Mouse (Mus musculus) heart, embryonic 11.5 days (tissue): ENCODE measurements around the gene Pcyt2. TPM values are rescaled to one million over a fixed set of nuclear protein-coding genes. Genes with fewer than 3 reads are reported as not detected.
"Not testable (repeated sequence)": the region's sequence is repeated elsewhere in the genome, so short reads cannot be mapped to it uniquely, and the experiment has no call there.

Experiments used
- ATAC-seq: fragments of 200-750 bp; cut with Nextera tagmentation; replicated peaks from 2 replicates; pipeline ENCODE4 v1.8.0; 2017; ENCODE audit warnings: moderate library complexity; ENCODE audit not compliant: insufficient number of reproducible peaks, low FRiP score, low TSS enrichment
- H3K27ac ChIP-seq: fragments of 300-500 bp; sonication (generic); 2 replicates; pipeline ENCODE4 v1.5.1; 2014; ENCODE audit warnings: mild to moderate bottlenecking, low read depth, low read length
- H3K27me3 ChIP-seq: fragments of 300-500 bp; sonication (generic); 2 replicates; pipeline ENCODE4 v1.6.1; 2014; ENCODE audit warnings: mild to moderate bottlenecking, low read length, mixed read lengths; ENCODE audit not compliant: control insufficient read depth, insufficient read depth
- H3K36me3 ChIP-seq: fragments of 300-500 bp; sonication (generic); 2 replicates; pipeline ENCODE4 v1.6.1; 2014; ENCODE audit warnings: mild to moderate bottlenecking, low read length, moderate library complexity, mixed read lengths; ENCODE audit not compliant: control insufficient read depth, insufficient read depth
- H3K4me1 ChIP-seq: fragments of 300-500 bp; sonication (generic); 2 replicates; pipeline ENCODE4 v1.6.1; 2014; ENCODE audit warnings: low read length; ENCODE audit not compliant: control insufficient read depth, insufficient read depth
- H3K4me2 ChIP-seq: fragments of 300-500 bp; sonication (generic); 2 replicates; pipeline ENCODE4 v1.6.1; 2014; ENCODE audit warnings: mild to moderate bottlenecking, moderate library complexity
- H3K4me3 ChIP-seq: fragments of 300-500 bp; sonication (generic); 2 replicates; pipeline ENCODE4 v1.5.1; 2014; ENCODE audit warnings: low read depth, low read length
- H3K9ac ChIP-seq: fragments of 300-500 bp; sonication (generic); 2 replicates; pipeline ENCODE4 v1.6.1; 2014; ENCODE audit warnings: mild to moderate bottlenecking, low read depth, low read length, moderate library complexity
- H3K9me3 ChIP-seq: fragments of 300-500 bp; sonication (generic); replicated peaks from 2 replicates; pipeline ENCODE4 v1.6.1; 2016; ENCODE audit warnings: low read length; ENCODE audit not compliant: control insufficient read depth
- WGBS: fragments of 180-500 bp; shearing (Covaris S2); extraction: QIAGEN DNeasy Blood & Tissue Kit; methylation state at CpG from one replicate; pipeline ENCODE4 v1.1.7; 2014; ENCODE audit not compliant: insufficient replicate concordance; 5-methylcytosine and 5-hydroxymethylcytosine counted together
- polyA plus RNA-seq: library from polyadenylated mRNA; unstranded; fragments of >200 nt; fragmentation: Nextera tagmentation; extraction: Ambion mirVana; gene quantifications from 2 replicates; pipeline ENCODE4 v1.2.1, GENCODE M21; 2014

The Pcyt2 gene
- polyA plus RNA-seq, 1 experiment from 2014 or later = 79.9 TPM

GRCm38 (mm10) chr11:120603545-120603944 is 14.2 kb downstream of the Pcyt2 start:
- no peak overlapping the region for H3K27ac ChIP-seq
- H3K4me1 ChIP-seq = peaks cover 12% of the 10 kb centered on the region
- no peaks in the 10 kb centered on the region for H3K9me3 ChIP-seq
- WGBS = 80% methylated on average over 2 of the region's 2 CpGs
- peaks cover 7% of the 10 kb centered on the region for H3K36me3 ChIP-seq
- no peak overlapping the region for H3K4me3 ChIP-seq
- H3K4me2 ChIP-seq = peak overlapping the region; percentile 22; the same call in 1 of the 2 replicates
- H3K9ac ChIP-seq = no peak overlapping the region
- H3K27me3 ChIP-seq = peaks cover 3% of the 10 kb centered on the region; the same call in 1 of the 2 replicates
- ATAC-seq = no peak

GRCm38 (mm10) chr11:120600716-120601115 is 17.0 kb downstream of the Pcyt2 start:
- WGBS = 92% methylated on average over 3 of the region's 3 CpGs
- H3K4me1 ChIP-seq = peaks cover 12% of the 10 kb centered on the region
- H3K9ac ChIP-seq = no peak overlapping the region
- ATAC-seq = no peak
- peaks cover 16% of the 10 kb centered on the region for H3K36me3 ChIP-seq
- H3K27me3 ChIP-seq = no peaks in the 10 kb centered on the region
- no peak overlapping the region for H3K4me3 ChIP-seq
- no peak overlapping the region for H3K4me2 ChIP-seq
- no peak overlapping the region for H3K27ac ChIP-seq
- H3K9me3 ChIP-seq = no peaks in the 10 kb centered on the region

GRCm38 (mm10) chr11:120598990-120599549 is 18.7 kb downstream of the Pcyt2 start:
- no peak for ATAC-seq
- H3K36me3 ChIP-seq = peaks cover 24% of the 10 kb centered on the region

GRCm38 (mm10) chr11:120598283-120598989 is 19.3 kb downstream of the Pcyt2 start, which contains the start of the genes Alyref and Anapc11:
TSS of gene Alyref (minus strand) at chr11:120598365.
TSS of gene Anapc11 (plus strand) at chr11:120598421.
- under 1% methylated on average over 88 of the region's 88 CpGs for WGBS
- H3K9me3 ChIP-seq = no peaks in the 10 kb centered on the region
- peak within 1 kb of the TSS; percentile 89 for H3K27ac ChIP-seq
- peak within 1 kb of the TSS; percentile 76 for H3K4me3 ChIP-seq
- peak within 1 kb of the TSS; percentile 98 for H3K9ac ChIP-seq
- ATAC-seq = peak; percentile 92
- H3K36me3 ChIP-seq = peaks cover 29% of the 10 kb centered on the region
- peaks cover 12% of the 10 kb centered on the region for H3K4me1 ChIP-seq
- peak within 1 kb of the TSS; percentile 99 for H3K4me2 ChIP-seq
- H3K27me3 ChIP-seq = no peaks in the 10 kb centered on the region

More at GRCm38 (mm10) chr11:120598990-120599549, 18.7 kb downstream of the Pcyt2 start:
- 45% methylated on average over 17 of the region's 17 CpGs for WGBS
- Histone ChIP-seq H3K9ac (peak overlapping the region; percentile 98), H3K27ac (peak overlapping the region; percentile 89), H3K9me3 (no peaks in the 10 kb centered on the region), H3K4me2 (peak overlapping the region; percentile 99), H3K27me3 (no peaks in the 10 kb centered on the region), H3K4me1 (peaks cover 12% of the 10 kb centered on the region), H3K4me3 (peak overlapping the region; percentile 76)

GRCm38 (mm10) chr11:120597240-120598235 is 20.2 kb downstream of the Pcyt2 start:
- H3K4me3 ChIP-seq = peak overlapping the region; percentile 76
- H3K27ac ChIP-seq = peak overlapping the region; percentile 89
- 5% methylated on average over 82 of the region's 99 CpGs for WGBS
- no peaks in the 10 kb centered on the region for H3K27me3 ChIP-seq
- peak overlapping the region; percentile 98 for H3K9ac ChIP-seq
- peak overlapping the region; percentile 99 for H3K4me2 ChIP-seq
- peaks cover 31% of the 10 kb centered on the region for H3K36me3 ChIP-seq
- H3K9me3 ChIP-seq = no peaks in the 10 kb centered on the region
- peak; percentile 51 for ATAC-seq
- H3K4me1 ChIP-seq = peaks cover 12% of the 10 kb centered on the region

- Histone ChIP-seq H3K36me3 (peaks cover 47% of the 10 kb centered on the region), H3K27me3 (no peaks in the 10 kb centered on the region), H3K4me3 (no peak overlapping the region), H3K4me2 (no peak overlapping the region), H3K27ac (no peak overlapping the region), H3K9ac (no peak overlapping the region), H3K9me3 (peaks cover 4% of the 10 kb centered on the region; the same call in 1 of the 2 replicates), H3K4me1 (no peaks in the 10 kb centered on the region)
- 70% methylated on average over 6 of the region's 6 CpGs for WGBS
- ATAC-seq = no peak
These were observed 29.2 kb downstream of the Pcyt2 start for GRCm38 (mm10) chr11:120588531-120588930.

- no peak overlapping the region for H3K4me2 ChIP-seq
- peaks cover 27% of the 10 kb centered on the region for H3K36me3 ChIP-seq
- no peak for ATAC-seq
- no peaks in the 10 kb centered on the region for H3K27me3 ChIP-seq
- no peak overlapping the region for H3K4me3 ChIP-seq
- peaks cover 4% of the 10 kb centered on the region; the same call in 1 of the 2 replicates for H3K9me3 ChIP-seq
- H3K4me1 ChIP-seq = peaks cover 22% of the 10 kb centered on the region
- no peak overlapping the region for H3K27ac ChIP-seq
- no peak overlapping the region for H3K9ac ChIP-seq
- 93% methylated on average over 1 of the region's 1 CpGs for WGBS
These were observed 33.8 kb downstream of the Pcyt2 start for GRCm38 (mm10) chr11:120583937-120584336.

GRCm38 (mm10) chr11:120582982-120583293 is 34.8 kb downstream of the Pcyt2 start:
- H3K27ac ChIP-seq, H3K9me3 ChIP-seq, H3K27me3 ChIP-seq, H3K4me3 ChIP-seq, ATAC-seq, H3K9ac ChIP-seq, H3K4me2 ChIP-seq: not testable (repeated sequence)
- Histone ChIP-seq H3K36me3 (peaks cover 31% of the 10 kb centered on the region), H3K4me1 (peaks cover 25% of the 10 kb centered on the region)
- 87% methylated on average over 2 of the region's 2 CpGs for WGBS
